Comparison of ENCODE assay signal across 11 mouse cellular contexts in the genomic region with DNA sequence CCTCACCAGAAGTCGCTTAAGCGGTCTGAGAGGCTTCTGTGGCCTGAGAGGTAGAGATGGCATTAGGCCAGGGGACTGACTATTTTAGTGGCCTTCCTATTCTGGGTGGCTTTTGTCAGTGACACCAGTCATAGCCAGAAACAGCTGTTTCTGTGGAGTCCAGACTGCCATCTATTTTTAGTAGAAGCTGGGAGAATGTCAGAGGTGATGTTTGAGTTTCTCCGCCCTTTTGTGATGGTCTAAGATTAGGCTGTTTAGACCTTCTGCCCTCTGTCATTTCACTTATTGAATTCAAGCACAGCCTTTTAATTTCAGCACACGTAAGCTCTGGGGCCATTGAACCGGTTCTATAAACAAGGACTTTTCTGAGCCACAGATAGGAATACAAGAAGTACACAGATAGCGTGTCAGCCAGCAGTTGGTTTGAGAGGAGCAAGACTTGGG. TPM values are rescaled to one million over a fixed set of nuclear protein-coding genes. Genes with fewer than 3 reads are reported as not detected.
DNase-seq lines count a peak whose midpoint lies in the region; ATAC-seq and TF ChIP-seq lines count a peak whose summit lies in the region.
"Had no signal": no experiment of that assay in that cellular context is flagged by ENCODE, and none has a peak within 500 bp of the region (broad histone marks: within the 10 kb centered on the region; RNA-seq: fewer than 3 reads in every experiment).

No protein-coding gene starts in this region.

- H3K27ac ChIP-seq in kidney, adult 2 months (ENCODE audit: insufficient read depth, low read depth, low read length): no peak overlapping the region
- no peak overlapping the region for H3K27ac ChIP-seq in embryonic facial prominence, embryonic 15.5 days (replicated peaks)
- peak overlapping the region; percentile 90 for H3K27ac ChIP-seq in heart, embryonic 15.5 days
- H3K27ac ChIP-seq in lung, embryonic 16.5 days (ENCODE audit: low read length): peak overlapping the region; percentile 21
- no peak overlapping the region for H3K27ac ChIP-seq in thymus, adult 2 months (ENCODE audit: control insufficient read depth, insufficient read depth, low read length)
- H3K27ac ChIP-seq: layer of hippocampus, adult 2 months had no signal

- TF ChIP-seq CTCF in kidney, adult 2 months (conservative IDR thresholded peaks at IDR 0.05; ENCODE audit: insufficient read depth, insufficient read length, low read depth, low read length): no peak
- TF ChIP-seq CTCF in thymus, adult 2 months (IDR thresholded peaks at IDR 0.05; ENCODE audit: borderline replicate concordance, control insufficient read depth, extremely low read depth, insufficient read depth, low read length, poor library complexity): no peak

- H3K27me3 ChIP-seq in kidney, adult 2 months (replicated peaks; ENCODE audit: control insufficient read depth, insufficient read depth, low read length): no peaks in the 10 kb centered on the region
- no peaks in the 10 kb centered on the region for H3K27me3 ChIP-seq in embryonic facial prominence, embryonic 15.5 days
- H3K27me3 ChIP-seq in heart, embryonic 15.5 days: no peaks in the 10 kb centered on the region
- H3K27me3 ChIP-seq in lung, embryonic 16.5 days (ENCODE audit: control insufficient read depth, insufficient read depth, low read depth, low read length): no peaks in the 10 kb centered on the region
- no peaks in the 10 kb centered on the region for H3K27me3 ChIP-seq in thymus, adult 2 months (ENCODE audit: control insufficient read depth, insufficient read depth, low read length)

- ATAC-seq in embryonic facial prominence, embryonic 15.5 days (ENCODE audit: insufficient number of reproducible peaks, low FRiP score, low TSS enrichment, low read depth): 0 out of 2 replicates have a peak, but pooled peaks have one; percentile 43
- ATAC-seq in heart, embryonic 15.5 days (replicated peaks; ENCODE audit: insufficient number of reproducible peaks, insufficient read depth, low FRiP score, low read depth): peak; percentile 83
- ATAC-seq in lung, embryonic 16.5 days (ENCODE audit: low read depth): peak; percentile 90

- 56% methylated on average over 6 of the region's 6 CpGs for WGBS in kidney, adult 2 months
- 77% methylated on average over 6 of the region's 6 CpGs for WGBS in embryonic facial prominence, embryonic 15.5 days
- 19% methylated on average over 6 of the region's 6 CpGs for WGBS in heart, embryonic 15.5 days
- 27% methylated on average over 6 of the region's 6 CpGs for WGBS in lung, embryonic 16.5 days
- WGBS in thymus, adult 2 months: 91% methylated on average over 6 of the region's 6 CpGs

- H3K36me3 ChIP-seq in kidney, adult 2 months (ENCODE audit: control insufficient read depth, insufficient read depth, low read length): no peaks in the 10 kb centered on the region
- H3K36me3 ChIP-seq in embryonic facial prominence, embryonic 15.5 days: no peaks in the 10 kb centered on the region
- H3K36me3 ChIP-seq in heart, embryonic 15.5 days: no peaks in the 10 kb centered on the region
- no peaks in the 10 kb centered on the region for H3K36me3 ChIP-seq in lung, embryonic 16.5 days (ENCODE audit: control insufficient read depth, insufficient read depth, low read length)
- no peaks in the 10 kb centered on the region for H3K36me3 ChIP-seq in thymus, adult 2 months (ENCODE audit: control insufficient read depth, insufficient read depth, low read length)

- no peak for TF ChIP-seq POLR2A in kidney, adult 2 months (IDR thresholded peaks at IDR 0.05; ENCODE audit: low read depth, low read length)
- TF ChIP-seq POLR2A in thymus, adult 2 months (IDR thresholded peaks at IDR 0.05; ENCODE audit: control insufficient read depth, extremely low read depth, insufficient read depth, low read length, poor library complexity): no peak

- peak; percentile 55 for DNase-seq in kidney, adult 2 months
- no peak for DNase-seq in kidney, adult 11 months
- DNase-seq in thymus, adult 2 months: no peak
- no peak for DNase-seq in frontal cortex, postnatal 25 days (ENCODE audit: low spot score in 2 of 2)
- no peak for DNase-seq in cerebellum, adult 11-12 months
- DNase-seq: spleen, adult 18-20 months; thymus, postnatal 36 days had no signal

- H3K9me3 ChIP-seq in embryonic facial prominence, embryonic 15.5 days (replicated peaks): no peaks in the 10 kb centered on the region
- no peaks in the 10 kb centered on the region for H3K9me3 ChIP-seq in heart, embryonic 15.5 days (replicated peaks)
- H3K9me3 ChIP-seq in lung, embryonic 16.5 days (ENCODE audit: control insufficient read depth, low read length): no peaks in the 10 kb centered on the region

- H3K9ac ChIP-seq in embryonic facial prominence, embryonic 15.5 days: no peak overlapping the region
- H3K9ac ChIP-seq in heart, embryonic 15.5 days: no peak overlapping the region
- no peak overlapping the region for H3K9ac ChIP-seq in lung, embryonic 16.5 days (ENCODE audit: low read length)

- H3K4me2 ChIP-seq in embryonic facial prominence, embryonic 15.5 days (replicated peaks): no peak overlapping the region
- H3K4me2 ChIP-seq in heart, embryonic 15.5 days: peak overlapping the region; percentile 46
- no peak overlapping the region for H3K4me2 ChIP-seq in lung, embryonic 16.5 days (ENCODE audit: low read depth, low read length)

- H3K4me3 ChIP-seq in kidney, adult 2 months (ENCODE audit: insufficient read depth, low read depth, low read length): no peak overlapping the region
- H3K4me3 ChIP-seq in embryonic facial prominence, embryonic 15.5 days (replicated peaks): no peak overlapping the region
- no peak overlapping the region for H3K4me3 ChIP-seq in heart, embryonic 15.5 days
- no peak overlapping the region for H3K4me3 ChIP-seq in lung, embryonic 16.5 days (ENCODE audit: low read length)
- no peak overlapping the region for H3K4me3 ChIP-seq in thymus, adult 2 months (ENCODE audit: control insufficient read depth, insufficient read depth, low read length)
- H3K4me3 ChIP-seq: layer of hippocampus, adult 2 months had no signal

- peaks cover 2% of the 10 kb centered on the region; the same call in 1 of the 2 replicates for H3K4me1 ChIP-seq in kidney, adult 2 months (ENCODE audit: control insufficient read depth, insufficient read depth, low read length)
- H3K4me1 ChIP-seq in embryonic facial prominence, embryonic 15.5 days: 0 out of 2 replicates have a peak, but pooled peaks cover 3% of the 10 kb centered on the region
- H3K4me1 ChIP-seq in heart, embryonic 15.5 days (replicated peaks): peaks cover 55% of the 10 kb centered on the region
- H3K4me1 ChIP-seq in lung, embryonic 16.5 days (replicated peaks; ENCODE audit: control insufficient read depth, insufficient read depth, low read length): peaks cover 17% of the 10 kb centered on the region
- no peaks in the 10 kb centered on the region for H3K4me1 ChIP-seq in thymus, adult 2 months (replicated peaks; ENCODE audit: control insufficient read depth, insufficient read depth, low read length)

RNA-seq across cellular contexts. Expression of a gene that starts 40.8 kb away (rescaled TPM):
- polyA plus RNA-seq in kidney, adult 2 months (2012; rRNA removed): 7.9 and 8.8 TPM in 2 replicates
- polyA plus RNA-seq in embryonic facial prominence, embryonic 15.5 days (2015; fragmentation: Nextera tagmentation; extraction: Ambion mirVana): 14.1 and 15.5 TPM in 2 replicates
- 7.9 and 12.5 TPM in 2 replicates for polyA plus RNA-seq in heart, embryonic 15.5 days (2015; fragmentation: Nextera tagmentation; extraction: Ambion mirVana)
- 14.6 and 15.3 TPM in 2 replicates for polyA plus RNA-seq in lung, embryonic 16.5 days (2015; fragmentation: Nextera tagmentation; extraction: Ambion mirVana)
- 22.8 TPM in 2 replicates for polyA plus RNA-seq in thymus, adult 2 months (2012; rRNA removed)

Comparison
In these comparisons a context has a peak if more than half of its experiments do, and no peak if none do; other contexts are left out.
1. H3K27ac ChIP-seq: peak in heart, embryonic 15.5 days (single experiment) and lung, embryonic 16.5 days (single experiment); none in kidney, adult 2 months (single experiment), embryonic facial prominence, embryonic 15.5 days (single experiment) and thymus, adult 2 months (single experiment).
2. Peak in every context shown above with its lines, with median percentiles within 50 percentile points of each other: ATAC-seq.